Mouse (Mus musculus): ENCODE measurements at regions not wholly inside any gene's neighbourhood (a gene's known extent, or its start where the extent isn't known, plus 50 kb on each side); places are given as distances from the start of the nearest gene placed in this dataset.

DNA sequence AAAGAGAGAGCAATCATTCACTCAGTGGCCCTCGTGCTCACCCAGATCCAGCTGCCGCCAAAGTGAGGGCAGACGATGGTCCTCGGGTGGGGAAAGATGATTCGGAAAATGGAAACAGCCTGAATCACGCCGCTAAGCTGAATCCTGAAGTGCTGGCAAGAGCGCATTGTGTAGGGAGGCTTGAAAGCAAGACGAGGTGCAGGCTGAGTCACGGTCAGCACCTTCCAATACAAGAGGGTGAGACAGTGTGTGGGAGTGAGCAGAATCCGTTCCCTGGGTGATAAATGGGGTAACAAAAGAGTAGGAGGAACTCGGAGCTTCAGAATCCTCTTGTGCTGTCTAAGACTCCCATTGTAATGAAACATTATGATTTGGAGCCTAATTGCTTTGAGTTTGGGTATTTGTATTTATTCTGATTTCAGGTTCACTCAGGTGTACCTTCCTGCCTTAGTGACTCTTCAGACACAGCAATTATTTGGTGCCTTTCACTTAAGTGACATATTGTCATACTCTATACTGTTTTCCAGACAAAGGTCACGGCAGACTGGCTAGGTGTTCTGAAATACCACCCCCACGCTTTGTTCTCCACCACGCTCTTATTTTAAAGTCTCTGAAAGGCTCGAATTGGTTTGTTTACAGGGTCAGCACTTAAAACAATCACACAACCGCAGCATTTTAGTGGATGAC, 70.0 kb downstream of the Mbip start:
- peak in 1 of 2 experiments; percentile 18 for DNase-seq

DNA sequence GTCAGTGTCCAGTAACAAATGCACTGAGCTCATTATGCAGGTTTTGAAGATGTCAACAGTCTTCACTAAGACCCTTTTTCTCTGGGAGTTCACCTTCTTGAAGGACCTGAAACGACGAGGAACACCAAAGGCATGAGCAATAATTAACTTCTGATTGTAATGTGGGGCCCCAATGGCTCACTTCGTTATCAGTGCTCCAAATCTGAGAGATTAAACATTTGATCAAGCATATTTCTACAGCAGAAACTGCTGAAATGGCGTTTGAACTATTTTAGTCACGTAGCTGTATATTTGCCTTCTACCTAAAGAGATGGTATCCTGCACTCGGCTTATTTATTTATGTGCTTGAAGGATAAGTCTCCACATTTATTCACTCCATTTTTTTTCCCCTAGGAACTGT, 80.6 kb downstream of the Mbip start:
- no peak for DNase-seq

DNA sequence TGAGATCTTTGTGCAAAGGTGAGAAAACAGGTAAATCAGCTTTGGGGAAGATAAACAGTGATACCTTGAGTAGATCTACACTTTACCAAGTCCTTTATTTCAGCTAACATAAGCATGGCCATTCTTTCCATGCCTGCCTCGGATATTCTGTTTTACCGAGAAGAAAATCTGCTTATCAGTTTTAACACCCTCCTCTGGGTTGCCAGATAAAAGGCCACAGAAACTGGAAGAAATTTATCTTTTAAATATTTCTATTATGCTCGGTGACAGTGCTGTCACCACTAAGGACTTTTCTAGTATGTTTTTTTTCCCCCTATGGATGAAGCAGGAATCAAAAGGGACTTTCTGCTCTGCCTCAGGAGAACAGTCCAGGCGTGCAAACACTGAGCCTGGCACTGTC, 84.2 kb downstream of the Mbip start:
- DNase-seq, result no peak

DNA sequence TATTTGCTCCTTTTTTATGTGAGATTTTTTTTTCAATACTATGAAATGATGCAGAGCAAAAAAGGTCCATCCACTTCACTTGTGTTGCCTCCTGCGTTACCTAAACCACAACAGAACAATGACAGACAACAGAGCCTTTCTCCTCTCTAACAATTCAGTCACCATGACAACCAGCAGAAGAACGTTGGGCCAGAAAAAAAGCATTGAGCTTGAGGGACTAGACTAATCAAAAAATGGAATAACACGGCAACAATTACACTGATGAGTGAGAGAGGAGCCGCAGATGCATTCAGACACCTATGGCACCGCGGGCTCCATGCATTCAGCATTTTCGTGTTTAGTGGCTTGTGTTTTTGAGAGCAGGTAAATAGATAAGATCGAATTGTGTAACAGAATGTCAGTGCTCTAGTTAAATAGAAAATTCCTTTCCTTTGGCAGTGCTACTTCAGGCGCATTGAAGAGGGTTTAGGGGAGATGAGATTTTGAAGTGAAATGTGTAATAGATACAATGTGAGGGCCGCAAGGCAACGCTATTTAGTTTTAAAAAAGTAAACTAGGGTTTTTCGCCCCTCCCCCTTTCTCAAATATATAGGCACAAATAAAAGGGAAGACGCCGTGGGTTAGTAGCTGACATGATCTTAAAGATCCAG, 87.2 kb downstream of the Mbip start:
- DNase-seq, result no peak

DNA sequence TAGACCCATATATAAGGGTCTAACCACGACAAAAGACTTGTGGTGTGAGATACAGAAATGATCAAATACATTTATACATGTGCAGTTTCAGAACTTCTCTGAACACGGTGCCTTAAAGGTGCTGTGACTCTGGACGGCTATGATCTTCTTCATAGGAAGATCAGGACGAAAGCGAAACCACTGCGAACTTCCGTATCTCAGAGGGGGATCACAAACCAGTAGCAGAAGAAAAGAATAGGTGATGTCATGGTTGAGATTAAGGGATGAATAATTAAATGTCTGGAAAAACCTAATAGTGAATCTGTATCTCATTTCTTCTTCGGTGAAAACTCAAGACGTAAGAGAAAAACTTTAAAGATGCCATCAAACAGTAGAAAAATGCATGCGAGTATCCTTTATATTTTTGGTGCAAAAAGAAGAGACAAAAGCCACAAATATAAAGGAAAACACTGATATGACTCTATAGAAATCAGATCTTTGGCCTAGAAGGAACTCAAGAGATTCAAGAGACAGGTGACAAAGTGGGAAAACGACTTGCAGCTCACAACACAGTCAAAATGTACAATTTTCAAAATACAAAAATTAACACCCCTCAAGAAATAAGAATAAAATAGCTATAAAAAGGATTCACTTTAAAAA, 89.3 kb downstream of the Mbip start:
- no peak for DNase-seq

DNA sequence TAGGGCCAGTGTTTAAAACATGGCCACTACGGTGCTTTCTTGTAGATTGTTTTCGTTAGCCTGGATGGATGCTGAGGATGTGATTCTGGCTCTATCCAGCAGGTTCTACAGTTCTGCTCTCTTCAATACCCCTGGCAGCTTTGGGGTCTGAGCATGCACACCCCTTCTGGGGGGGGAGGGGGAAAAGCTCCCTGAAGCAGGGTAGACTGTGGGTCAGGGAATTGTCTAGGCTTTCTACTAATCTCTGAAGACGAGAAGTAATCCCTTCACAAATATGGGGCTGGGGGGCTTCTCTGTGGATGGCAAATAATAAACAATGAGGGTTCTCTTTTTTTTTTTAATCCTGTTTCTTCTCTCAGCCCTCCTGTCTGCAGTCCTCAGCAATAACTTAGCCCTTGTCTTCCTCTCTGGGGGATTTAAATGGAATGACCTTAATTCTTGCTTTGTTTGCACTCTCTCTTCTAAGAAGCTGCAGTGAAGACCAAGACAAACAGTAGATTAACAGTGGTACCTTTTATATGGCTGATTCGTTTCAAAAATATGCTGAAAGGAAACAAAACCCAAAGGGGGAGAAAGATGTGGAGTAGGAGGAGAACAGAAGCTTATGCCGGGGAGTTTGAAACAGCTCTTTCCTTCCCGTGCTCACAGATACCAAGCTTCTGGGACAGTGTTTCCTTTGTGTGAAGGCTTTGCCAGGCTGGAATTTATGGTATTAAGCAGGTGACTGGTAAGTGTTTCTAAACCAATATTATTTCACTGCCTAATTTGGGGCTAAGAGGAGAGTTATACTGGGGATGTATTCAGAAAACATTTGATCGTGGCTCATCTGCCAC, 92.9 kb downstream of the Mbip start:
- no peak for DNase-seq

DNA sequence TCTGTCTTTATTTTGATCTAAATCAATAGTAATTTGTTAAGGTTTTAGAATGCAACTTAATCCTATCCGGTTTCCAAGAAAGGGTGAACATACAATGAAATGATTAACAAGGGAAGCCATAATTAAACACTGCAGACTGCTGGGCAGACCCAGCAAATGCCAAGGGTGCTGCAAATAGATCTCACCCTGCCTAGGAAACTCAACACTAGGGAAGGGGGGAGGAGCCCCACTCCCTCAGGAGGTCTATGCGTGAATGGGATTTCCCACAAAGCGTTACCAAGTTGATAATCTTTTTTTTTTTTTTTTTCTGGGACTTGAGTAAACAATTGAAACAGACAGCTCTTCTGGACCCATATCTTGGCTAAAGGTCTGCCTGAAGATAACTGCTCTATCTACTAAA, 95.4 kb downstream of the Mbip start:
- peak; percentile 7 for DNase-seq

DNA sequence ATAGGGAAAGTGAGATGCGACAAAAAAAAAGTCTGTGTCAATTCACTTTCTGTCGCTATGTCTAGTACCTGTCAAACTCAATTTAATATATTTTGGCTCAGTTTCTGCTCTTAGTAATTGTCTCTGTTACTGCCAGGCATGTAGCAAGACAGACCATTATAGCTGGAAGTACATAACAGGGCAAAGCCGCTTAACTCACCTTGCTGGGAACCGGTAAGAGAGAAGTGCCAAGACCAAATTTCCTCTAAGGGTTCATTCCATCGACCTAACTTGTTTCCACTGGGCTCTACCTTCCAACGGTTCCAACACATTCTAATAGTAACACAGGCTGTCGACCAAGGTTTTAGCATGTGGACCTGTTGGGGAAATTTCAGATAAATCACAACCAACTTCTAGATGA, 99.3 kb downstream of the Mbip start:
- DNase-seq, result no peak

DNA sequence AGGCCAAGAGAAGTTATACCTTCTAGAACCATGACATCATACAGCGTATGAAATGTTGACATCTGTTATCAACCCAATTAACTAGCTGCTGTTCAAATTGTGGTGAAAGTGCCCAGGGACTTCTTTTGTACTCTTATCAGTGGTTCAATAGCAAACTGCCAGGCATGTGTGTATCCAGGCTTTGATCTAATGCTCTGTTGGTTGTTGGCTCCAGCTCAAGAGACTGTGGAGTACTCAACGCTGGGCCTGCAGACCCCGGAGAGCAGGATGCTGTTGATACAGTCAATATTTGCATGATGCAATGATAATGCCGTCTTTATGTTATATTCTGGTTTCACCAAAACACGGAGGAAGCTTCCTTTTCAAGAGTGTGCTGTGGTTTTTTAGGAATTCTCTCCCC, 102.9 kb downstream of the Mbip start:
- DNase-seq, result no peak

DNA sequence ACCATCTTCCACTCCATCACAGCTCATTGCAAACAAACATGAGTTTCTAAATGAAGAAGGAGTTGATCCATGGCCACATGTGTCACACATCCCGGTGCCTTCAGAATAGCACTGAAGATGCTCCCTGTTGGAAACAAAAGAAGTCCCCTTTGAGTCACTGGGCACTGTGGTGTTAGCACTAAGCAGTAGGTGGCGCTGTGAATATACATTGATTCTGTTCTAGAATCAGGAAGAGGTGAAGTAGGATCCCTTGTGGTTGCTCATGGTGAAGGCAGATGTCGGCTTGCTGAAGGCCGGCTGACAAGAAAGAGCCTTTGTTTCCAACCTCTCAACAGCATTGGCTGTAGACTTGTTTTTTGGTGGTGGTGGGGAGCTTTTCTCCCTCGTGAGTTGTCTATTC, 104.0 kb downstream of the Mbip start:
- DNase-seq, result peak; percentile 56 to 60

DNA sequence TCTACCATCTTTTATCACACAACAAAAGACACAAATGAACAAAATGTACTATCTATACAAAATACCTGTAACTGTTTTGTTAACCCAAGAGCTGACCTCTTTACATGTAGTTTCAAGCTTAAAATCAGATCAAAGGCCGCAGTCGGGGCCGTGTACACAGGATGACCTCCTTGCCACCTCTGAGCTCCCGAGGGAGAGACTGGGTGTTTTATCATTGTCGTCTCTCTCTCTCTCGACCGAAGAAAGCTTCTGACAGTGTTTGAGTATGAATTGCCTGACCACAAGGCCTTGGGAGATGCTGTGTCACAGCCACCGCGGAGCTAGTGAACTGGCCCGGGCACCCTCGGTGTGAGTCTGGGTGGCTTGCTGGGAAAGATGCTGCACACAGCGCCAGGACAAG, 105.5 kb downstream of the Mbip start:
- no peak for DNase-seq

DNA sequence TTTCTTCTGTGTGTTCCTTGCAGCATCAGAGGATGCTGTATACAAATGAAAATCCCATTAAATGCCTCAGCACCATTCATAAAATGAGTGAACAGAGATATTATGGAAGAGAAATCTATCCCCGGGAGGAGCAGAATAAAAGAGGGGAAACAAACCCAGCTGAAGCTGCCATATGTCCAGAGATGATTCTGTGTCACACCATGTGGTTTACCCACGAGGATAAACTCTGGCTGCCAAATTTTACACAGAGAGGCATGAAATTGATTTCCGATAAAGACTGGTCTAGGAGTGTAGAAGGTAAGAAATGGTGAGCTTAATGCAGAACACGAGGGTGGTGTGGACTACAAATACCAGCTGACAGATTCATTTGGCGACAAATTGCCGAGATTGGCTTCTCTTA, 111.1 kb downstream of the Mbip start:
- DNase-seq, result no peak

DNA sequence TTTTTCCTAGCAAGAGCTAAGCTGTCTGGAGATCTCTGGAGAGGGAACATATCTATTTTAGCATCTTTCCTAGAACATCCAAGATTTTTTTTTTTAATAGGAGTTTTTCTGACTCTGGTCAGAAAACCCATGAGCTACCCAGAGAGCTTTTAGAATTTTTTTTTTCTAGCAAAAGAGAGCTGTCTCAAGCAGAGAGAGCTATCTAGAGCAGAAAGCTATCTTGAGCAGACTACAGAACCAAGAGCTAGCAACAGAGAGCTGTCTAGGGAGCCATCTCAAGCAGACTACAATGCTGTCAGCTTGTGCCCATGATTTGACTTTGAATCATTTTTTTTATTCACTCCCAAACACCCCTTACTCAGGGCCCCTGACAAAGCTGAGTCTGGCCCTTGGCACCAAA, 112.5 kb downstream of the Mbip start:
- DNase-seq, result no peak

DNA sequence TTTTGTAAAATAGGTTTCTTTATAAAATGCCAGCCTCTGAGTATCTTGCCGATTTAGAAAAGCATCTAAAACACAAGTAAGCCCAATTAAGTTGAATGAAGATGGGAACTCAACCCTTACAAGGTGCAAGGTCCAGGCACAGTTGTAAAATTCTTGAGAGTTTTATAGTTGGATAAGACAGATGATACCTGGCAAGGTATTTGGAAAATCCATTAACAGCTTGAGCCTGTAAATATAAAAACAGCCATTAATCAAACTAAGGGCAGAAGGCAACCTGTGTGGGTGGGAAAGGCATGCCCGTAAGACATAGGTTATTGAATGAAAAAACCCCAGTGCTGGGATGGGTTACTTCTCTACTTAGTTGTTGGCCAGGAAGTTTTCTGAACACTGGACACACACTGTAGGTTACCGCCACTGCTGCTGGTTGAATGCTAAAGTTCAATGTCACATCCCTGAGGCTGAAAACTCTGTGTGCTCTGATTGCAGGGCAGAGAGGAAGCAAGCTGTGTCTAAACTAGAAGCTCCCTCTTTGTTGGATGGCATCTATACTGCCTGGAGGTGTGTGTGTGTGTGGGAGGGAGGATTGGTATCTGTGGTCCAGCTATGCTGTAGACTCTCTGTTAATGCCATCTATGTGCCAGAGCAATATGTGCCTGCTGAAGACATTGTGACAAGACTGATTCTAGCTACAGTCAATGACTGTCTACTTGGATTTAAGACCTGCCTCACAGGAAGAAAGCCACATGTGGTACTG, 121.4 kb downstream of the Mbip start:
- no peak for DNase-seq

DNA sequence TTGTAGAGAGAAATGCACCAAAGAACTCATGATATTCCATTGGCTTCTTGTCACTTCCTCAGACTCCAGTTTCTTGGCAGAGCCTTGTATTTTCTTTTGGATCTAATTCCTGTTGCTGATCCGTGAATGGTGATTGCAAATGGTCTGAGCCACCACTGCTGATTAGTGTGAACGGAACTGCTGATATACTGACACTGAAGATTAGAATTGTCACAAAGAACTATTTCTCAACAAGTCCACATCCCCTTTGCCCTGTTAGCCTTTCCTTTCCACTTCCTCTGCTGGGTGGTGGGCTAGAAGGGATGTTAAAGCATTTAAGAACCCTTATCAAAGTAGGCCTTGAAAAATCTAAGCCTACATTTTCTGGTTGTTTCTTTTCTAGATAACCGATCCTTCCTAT, 152.2 kb downstream of the Mbip start:
- no peak for DNase-seq

DNA sequence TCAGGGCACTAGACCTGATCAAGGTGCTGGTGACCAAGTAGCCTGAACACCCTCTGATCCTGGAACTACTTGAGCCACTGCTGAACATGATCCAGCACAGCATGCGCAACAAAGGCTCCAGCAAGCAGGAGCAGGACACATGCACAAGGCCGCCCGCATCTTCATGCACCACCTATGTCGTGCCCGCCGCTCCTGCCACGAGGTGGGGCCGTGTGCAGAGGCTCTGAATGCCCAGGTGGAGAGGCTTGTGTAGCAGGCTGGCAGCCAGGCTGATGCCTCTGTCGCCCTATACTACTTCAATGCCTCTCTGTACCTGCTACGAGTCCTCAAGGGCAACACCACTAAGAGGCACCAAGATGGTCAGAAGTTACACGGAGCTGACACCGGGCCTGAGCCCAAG, 156.1 kb downstream of the Mbip start:
- DNase-seq, result no peak

DNA sequence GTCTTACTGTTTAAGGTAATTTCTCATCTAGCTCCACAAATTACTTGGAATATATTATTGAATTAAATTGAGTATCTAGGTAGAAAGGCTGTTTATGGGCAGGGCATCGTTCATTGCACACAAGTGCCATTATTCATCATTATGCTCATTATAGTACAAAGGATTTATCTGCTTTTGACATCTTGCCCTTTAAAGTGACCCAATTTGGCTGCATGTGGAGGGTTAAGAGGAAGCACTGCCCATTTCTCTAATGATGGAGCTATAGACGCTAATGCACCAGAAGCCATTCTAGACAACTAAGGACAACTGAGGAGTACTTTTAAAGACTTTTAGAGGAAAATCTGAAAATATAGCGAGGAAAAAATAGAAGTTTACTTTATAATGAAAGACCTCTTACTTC, 185.0 kb downstream of the Mbip start:
- no peak for DNase-seq

DNA sequence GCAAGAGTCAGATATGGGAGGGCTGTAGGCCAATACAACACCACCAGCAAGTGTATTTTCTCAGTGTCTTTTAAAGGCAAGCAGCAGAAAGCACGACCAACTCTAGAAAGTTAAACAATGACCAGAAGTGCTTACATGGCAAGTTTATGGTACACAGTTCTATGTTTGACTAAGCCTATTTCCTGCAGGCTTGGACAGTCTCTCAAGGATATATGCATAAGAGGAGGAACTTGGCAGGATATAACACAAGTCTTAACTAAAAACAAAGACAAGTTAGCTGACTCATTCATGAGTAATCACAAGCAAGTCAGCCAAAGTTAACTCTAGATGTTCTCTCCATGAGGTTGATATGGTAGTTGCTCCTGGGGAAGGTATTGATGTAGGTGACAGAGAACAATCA, 201.3 kb downstream of the Mbip start:
- DNase-seq, result no peak

DNA sequence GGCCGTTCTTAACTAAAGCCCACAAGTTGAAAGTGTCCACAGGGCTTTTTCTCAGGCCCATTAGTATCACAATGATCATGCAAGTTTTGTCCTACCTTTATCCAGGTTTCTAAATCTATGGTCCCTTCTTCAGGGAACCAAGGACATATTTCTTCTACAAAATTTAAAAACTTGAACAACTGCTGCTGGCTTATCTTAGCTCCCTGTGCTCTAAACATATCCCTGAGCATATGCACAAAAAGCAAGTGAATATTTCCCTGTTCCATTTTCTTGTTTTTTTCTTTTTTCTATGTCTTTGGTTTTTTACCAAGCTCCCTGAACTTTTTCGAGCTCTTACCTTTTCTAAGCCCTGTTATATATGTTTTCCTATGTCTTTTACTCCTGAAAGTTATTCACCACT, 201.9 kb downstream of the Mbip start:
- DNase-seq, result no peak

DNA sequence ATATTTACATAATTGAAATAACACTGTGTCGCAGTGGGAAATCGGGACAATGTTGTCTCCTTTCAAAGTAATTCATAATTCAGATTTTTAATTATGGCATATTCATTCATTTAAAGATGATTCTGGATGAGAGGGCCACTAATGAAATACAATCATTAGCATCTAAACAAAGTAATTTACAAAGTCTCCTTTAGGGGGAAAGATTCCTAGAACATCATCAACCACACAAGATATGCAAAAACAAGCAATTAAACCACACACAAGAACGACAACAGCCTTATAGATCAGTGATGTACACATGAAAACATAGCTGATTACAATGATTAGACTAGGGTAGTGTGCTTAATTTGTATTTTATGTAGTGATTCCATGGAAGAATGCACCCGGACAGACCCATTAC, 231.2 kb downstream of the Mbip start:
- no peak for DNase-seq

DNA sequence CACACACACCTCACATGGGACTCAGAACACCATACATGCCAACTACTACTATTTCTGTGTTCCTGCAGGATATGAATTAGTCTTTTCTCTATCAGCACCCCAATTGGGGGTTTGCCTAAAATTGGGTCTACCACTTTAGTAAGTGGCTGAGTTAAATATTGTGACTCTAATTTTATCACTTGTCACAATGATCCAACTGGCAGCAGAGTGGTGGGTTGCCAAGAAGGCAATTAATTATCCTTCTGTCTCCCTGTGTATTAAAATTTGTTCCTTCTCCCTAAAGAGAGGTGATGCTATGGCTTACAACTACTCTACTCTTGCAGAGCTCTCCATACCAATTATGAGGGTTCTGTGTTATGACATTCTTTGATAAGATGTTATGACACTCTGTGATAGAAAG, 245.3 kb downstream of the Brms1l start:
- no peak for DNase-seq

DNA sequence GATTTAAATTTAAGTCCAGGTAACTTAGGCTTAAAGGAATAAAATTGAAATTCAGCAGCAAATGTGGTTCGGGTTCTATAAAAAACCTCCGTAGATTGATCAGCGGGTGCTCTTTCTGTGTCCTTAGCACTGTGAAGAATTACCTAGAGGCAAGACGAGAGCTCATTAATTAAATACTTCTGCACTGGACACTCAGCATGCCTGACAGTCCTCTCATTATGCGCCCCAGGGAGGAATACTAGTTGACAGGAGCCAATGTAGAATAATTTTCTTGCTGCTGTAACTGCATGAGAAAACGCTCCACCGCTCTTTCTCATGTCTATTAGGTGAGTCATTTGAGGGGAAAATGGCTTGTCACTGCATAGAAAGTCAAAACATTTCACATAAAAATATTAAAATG, 228.1 kb downstream of the Brms1l start:
- no peak for DNase-seq

DNA sequence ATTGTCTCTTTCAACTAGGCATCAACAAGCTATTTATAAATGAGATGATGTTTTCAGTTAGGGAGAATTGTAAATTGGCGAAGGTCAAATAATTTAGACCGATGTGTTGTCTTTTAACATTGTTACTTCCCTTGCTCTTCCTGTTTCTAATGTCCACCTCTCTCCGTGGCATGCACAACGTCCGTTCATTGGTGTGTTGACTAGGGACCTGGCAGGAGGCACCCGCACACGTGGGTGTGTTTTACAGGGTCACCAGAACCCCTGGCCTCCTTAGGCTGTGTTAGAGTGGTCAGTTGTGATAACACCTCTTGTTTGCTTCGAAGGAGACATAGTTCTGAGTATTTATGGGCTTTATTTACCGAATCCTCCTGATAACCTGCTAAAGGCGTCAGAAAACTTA, 222.8 kb downstream of the Brms1l start:
- DNase-seq, result no peak

All from kidney, postnatal 4 days (tissue).